Mouse (Mus musculus) splenic B cell, adult 2 months (primary cell): ENCODE measurements around the gene 4931406C07Rik.

ENCODE experiments used
- DNase-seq: peaks from one replicate; pipeline ENCODE4 v3.0.0-alpha.2; 2011; ENCODE audit warnings: low read depth, low spot score
- H3K27me3 ChIP-seq: 2 replicates; pipeline ENCODE4 v1.6.1; 2012; ENCODE audit warnings: mild to moderate bottlenecking, low read length, moderate library complexity, mixed read lengths; ENCODE audit not compliant: control insufficient read depth, poor library complexity, insufficient read depth, severe bottlenecking
- H3K36me3 ChIP-seq: 2 replicates; pipeline ENCODE4 v1.6.1; 2012; ENCODE audit warnings: mild to moderate bottlenecking, low read length, moderate library complexity, mixed read lengths; ENCODE audit not compliant: control insufficient read depth, poor library complexity, insufficient read depth, severe bottlenecking

The 4931406C07Rik gene

DNA sequence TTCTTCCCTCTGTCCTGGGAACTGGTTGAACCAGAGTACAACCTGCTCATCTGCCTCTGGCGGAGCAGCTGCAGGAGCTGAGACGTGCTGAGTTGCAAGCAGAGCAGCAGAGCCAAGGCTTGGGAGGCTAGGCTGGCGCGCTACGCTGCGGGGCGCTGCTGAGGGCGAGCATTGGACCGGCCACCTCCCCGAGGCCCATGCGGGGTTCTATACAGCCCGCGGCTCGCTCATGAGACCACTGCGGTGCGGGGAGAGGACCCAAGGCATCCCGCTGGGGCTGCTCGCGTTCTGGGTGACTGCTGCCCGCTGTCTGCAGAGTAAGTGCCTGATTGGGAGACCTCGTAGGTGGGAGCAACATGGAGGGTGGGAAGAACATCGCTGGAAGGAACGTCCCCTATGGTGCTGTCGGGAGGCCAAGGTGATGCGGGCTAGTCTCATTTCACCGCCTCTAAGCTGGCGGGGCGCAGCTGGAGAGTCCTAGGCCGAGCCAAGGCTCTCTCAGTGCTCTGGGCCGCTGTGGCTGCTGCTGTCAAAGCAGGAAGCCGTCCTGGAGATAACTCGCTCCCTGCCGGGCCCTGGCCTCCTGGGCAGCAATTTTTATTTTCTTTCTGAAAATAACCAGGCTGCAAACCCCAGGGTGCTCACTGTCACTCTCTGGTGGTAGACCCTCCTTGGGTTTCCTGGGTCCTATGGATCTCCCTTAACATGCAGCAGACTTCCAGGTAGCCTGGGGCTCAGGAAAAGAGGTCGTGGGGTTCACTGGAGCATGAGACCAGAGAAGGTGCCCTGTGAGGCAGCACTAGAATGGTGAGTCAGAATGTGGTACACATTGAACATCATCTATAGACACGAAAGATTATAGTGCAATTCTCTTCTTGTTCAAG, 67.0 kb downstream of the 4931406C07Rik start, which contains the start of gene Vstm5:
Vstm5 (plus strand) TSS at position 4 of the 884 bp plus-strand sequence.
- H3K27me3 ChIP-seq, result no peaks in the 10 kb centered on the region
- DNase-seq, result no peak
- no peaks in the 10 kb centered on the region for H3K36me3 ChIP-seq

DNA sequence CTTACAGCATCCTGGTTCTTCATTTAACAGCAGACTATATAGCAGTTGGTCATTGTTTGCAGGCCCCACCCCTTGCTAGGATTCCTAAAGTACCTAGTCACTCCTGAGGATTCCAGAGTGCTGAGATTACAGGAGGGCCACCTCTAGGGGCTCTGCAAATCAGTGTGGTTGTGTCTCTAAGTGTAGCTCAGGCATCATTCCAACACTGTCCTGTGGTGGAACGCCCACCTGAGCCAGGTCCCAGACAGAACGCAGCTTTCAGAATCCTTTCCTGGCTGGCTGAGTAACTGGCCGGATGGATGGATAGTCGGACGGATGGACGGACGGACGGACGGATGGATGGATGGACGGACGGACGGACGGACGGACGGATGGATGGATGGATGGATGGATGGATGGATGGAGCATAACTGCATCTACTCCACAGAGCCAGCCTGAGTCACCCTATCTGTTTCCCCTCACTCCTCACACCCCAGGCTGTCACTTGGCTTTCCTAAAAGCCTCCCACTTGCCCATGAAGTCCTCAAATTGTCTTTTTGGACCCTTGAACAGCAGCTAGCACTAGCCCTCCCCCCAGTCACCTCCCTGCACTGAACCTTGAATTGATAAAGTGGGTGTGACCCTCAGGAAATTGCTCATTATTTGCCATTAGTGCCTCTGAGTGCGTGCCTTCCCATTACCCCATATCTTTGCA, 67.8 kb downstream of the 4931406C07Rik start:
- DNase-seq, result no peak
- Histone ChIP-seq H3K36me3 (no peaks in the 10 kb centered on the region), H3K27me3 (no peaks in the 10 kb centered on the region)

DNA sequence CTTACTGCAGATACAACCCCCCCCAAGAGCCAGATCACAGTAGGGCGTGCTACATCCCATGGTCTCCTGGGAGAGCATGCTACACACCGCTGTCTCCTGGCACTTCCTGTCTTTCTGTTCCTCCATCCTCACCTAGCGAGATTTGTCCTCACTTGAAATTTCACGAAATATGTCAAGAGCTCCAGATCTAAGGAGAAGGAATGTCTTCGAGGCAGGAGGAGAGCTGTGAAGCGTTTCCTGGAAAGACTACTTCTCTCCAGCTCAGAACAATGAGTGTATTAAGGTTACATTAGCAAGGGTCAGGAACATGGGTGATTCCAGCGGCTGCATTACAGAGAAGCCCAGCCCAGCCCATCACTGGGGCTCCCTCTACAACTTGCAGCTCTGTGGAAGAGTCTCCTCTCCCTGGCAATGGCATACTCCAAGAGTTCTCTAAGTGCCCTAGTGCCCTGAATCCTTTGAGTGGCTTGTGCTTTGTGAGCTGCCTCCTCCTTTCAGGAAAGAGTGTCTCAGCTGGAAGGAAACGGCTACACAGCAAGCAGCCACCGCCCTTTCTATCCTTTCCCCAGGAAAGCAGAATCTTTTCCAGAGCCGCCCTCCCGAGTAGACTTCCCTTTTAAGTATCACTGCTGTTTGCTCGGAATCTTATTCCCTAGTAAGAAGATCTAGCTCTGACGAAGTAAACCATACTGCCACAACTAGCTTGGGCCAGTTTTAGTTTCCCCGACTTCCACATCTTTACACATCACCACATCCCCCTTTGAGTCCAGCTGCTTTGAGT, 68.5 kb downstream of the 4931406C07Rik start:
- Histone ChIP-seq H3K27me3 (no peaks in the 10 kb centered on the region), H3K36me3 (no peaks in the 10 kb centered on the region)
- DNase-seq, result no peak

DNA sequence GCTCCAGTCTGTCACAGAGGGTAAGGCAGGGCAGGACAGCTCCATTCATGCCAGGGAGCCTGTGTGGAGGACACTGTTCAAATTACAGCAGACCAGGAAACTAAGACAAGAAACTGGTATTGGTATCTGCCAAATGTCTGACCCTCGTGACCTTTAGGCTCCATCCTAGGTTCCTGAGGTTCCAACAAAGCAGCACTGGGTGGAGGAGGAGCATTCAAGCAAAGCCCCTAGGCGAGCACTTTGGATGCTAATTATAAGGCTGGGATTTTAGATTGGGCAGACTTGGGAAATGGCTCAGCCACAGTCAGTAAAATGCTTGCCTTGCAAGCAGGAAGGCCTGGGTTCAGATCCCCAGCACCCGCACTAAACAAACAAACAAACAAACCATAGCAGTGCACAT, 70.3 kb downstream of the 4931406C07Rik start:
- Histone ChIP-seq H3K36me3 (no peaks in the 10 kb centered on the region), H3K27me3 (no peaks in the 10 kb centered on the region)
- DNase-seq, result no peak

DNA sequence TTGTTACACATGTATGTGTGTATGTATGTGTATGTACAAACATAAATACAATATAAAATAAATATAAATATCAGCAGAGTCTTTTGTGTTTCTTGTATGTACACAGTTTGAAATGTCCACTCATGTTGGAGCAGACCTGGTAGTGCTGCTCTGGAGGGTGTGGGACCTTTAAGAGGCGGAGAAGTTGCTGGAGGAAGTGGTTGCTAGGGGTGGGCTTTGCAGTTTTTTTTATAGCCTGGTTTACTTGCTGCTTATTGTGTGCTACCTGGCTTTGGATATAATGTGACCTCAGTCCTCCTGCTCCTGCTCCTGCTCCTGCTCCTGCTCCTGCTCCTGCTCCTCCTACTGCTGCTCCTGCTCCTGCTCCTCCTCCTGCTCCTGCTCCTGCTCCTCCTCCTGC, 72.6 kb downstream of the 4931406C07Rik start:
- Histone ChIP-seq H3K36me3 (no peaks in the 10 kb centered on the region), H3K27me3 (no peaks in the 10 kb centered on the region)
- no peak for DNase-seq
